Mouse (Mus musculus) induced T-regulatory cell, adult 2 months (primary cell): ENCODE results near the gene Zc3h8.

Source experiments
- DNase-seq: peaks from one replicate; pipeline ENCODE4 v3.0.0-alpha.2; 2012; ENCODE audit warnings: low read depth

Gene Zc3h8

DNA sequence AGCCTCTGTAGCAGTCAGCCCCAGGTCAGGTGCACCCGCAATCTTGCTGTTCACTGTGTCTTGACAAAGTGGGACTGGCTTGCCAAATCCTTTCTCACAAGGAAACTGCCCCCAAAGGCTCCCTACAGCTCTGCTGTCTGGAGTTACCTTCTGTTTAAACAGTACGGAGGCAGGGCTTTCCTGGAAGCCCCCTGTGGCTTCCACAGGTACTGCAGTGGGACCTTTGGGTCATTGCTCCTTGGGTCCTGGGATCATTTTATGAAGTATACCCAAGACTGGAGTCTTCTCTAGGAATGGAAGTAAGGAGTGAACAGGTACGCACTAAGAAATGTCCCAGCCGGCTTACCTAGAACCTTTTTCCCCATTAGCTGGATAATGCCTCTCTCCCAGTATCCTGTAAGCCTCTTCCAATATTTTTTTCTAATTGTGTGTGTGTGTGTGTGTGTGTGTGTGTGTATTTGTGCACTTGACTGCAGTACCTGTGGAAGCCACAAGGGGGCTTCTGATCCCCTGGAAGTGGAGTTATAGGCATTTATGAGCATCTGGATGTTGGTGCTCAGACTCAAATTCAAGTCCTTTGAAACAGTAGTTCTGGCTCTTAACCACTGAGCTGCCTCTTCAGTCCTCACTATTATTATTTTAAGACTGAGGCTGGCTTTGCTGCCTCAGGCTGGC, 53.1 kb downstream of the Zc3h8 start:
- DNase-seq: peak; percentile 27

DNA sequence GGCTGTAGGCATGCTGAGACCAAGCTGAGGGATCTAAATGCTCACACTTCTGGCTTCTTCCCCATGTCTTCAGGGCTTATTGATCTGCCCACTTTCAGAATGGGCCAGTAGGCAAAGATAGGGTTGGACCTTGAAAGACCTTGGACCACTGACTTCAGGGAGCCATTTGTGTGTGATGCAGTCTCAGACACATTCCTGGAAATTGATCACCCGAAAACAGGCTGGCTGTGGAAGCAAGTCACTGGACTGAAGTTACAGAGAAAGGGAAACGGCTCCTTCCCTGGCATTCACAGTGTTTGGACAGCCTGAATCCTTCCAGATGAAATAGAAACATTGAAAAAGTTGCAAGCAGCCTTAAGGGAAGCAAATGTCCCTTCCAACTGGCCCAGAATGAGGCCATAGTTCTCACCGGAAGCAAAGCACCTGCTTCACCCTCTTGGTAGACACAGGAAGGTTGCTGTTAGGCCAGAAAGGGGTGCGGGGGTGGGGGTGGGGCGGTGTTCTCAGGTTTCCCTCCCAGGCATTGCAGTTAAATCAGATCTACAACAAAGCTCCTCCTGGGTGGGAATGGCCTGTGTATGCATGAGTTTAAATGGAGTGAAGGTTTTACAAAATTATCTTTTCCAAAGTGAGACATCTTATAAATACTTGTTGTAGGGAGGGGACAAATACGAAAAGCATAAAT, 55.9 kb downstream of the Zc3h8 start:
- no peak for DNase-seq

DNA sequence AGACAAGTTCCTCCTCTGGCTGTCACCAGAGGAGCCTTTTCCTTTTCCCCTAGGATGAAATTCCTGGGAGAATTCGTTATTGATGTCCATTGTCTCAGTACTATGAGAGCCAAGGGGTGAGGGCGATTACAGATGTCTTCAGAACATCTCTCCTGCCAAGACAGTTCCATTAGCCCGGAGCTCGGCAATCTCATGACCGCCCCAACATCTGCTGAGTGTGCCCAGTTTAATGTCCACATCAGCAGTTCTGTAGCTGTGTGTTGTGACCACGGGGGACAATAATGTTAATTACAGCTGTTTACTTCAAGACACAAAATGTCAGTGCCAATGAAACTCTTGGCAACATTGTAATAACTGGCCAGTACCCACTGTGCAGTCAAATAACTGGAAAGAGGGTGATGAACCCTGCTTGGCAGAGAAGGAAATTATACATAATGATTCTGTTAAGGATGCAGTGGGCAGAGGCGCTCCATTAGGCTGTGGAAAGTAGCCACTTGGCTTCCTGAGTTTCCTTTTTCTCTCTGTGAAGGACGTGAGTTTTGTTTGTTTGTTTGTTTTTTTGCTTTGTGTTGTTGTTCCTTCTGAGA, 58.6 kb downstream of the Zc3h8 start:
- DNase-seq: no peak

- peak; percentile 42 for DNase-seq
These were observed 62.6 kb downstream of the Zc3h8 start for GRCm38 (mm10) chr2:128881236-128881635.
